Mouse (Mus musculus) MEL (cell line): ENCODE results near the gene Ppp2r1b. TPM values are rescaled to one million over a fixed set of nuclear protein-coding genes. Genes with fewer than 3 reads are reported as not detected.

Experiments used
- DNase-seq: peaks from one replicate; pipeline ENCODE4 v3.0.0; 2011; ENCODE audit warnings: low read depth, low spot score
- H3K27ac ChIP-seq: 2 replicates; pipeline ENCODE4 v1.5.1; 2012; ENCODE audit warnings: low read depth, mild to moderate bottlenecking, control low read depth, low read length, moderate library complexity; ENCODE audit not compliant: control insufficient read depth
- H3K27me3 ChIP-seq, 2 experiments: fragments of 150-350 bp in 1 of 2; sonication (generic) in 1 of 2; 2 replicates each; pipeline ENCODE4 v1.6.1; 2012; ENCODE audit warnings: low read length in 2 of 2, mild to moderate bottlenecking in 2 of 2, improper control_type of control experiment in 1 of 2, moderate library complexity in 1 of 2; ENCODE audit not compliant: insufficient read depth in 2 of 2, control insufficient read depth in 1 of 2
- H3K36me3 ChIP-seq, 2 experiments: 2 replicates each; pipeline ENCODE4 v1.6.1; 2012 to 2014; ENCODE audit warnings: low read length in 2 of 2, improper control_type of control experiment in 1 of 2, inconsistent platforms in 1 of 2, mild to moderate bottlenecking in 1 of 2; ENCODE audit not compliant: insufficient read depth in 2 of 2, control insufficient read depth in 1 of 2
- H3K4me1 ChIP-seq, 2 experiments: fragments of 150-350 bp in 1 of 2; sonication (generic) in 1 of 2; 2 replicates each; pipeline ENCODE4 v1.6.1; 2012; ENCODE audit warnings: low read length in 2 of 2, improper control_type of control experiment in 1 of 2, mild to moderate bottlenecking in 1 of 2; ENCODE audit not compliant: insufficient read depth in 2 of 2, control insufficient read depth in 1 of 2
- H3K4me3 ChIP-seq, 2 experiments: fragments of 150-350 bp in 1 of 2; sonication (generic) in 1 of 2; 2 replicates each; pipeline ENCODE4 v1.5.1; 2012; ENCODE audit warnings: low read depth in 2 of 2, low read length in 2 of 2, mild to moderate bottlenecking in 2 of 2, moderate library complexity in 2 of 2, control low read depth in 1 of 2, improper control_type of control experiment in 1 of 2; ENCODE audit not compliant: control insufficient read depth in 1 of 2, insufficient read depth in 1 of 2
- H3K79me2 ChIP-seq: 2 replicates; pipeline ENCODE4 v1.6.1; 2012; ENCODE audit warnings: mild to moderate bottlenecking, low read length, moderate library complexity; ENCODE audit not compliant: control insufficient read depth, poor library complexity, insufficient read depth
- H3K9ac ChIP-seq: 2 replicates; pipeline ENCODE4 v1.6.1; 2012; ENCODE audit warnings: low read depth, mild to moderate bottlenecking, control low read depth, low read length, moderate library complexity; ENCODE audit not compliant: control insufficient read depth, poor library complexity, severe bottlenecking
- H3K9me3 ChIP-seq: fragments of 150-350 bp; sonication (generic); replicated peaks from 2 replicates; pipeline ENCODE4 v1.6.1; 2012; ENCODE audit warnings: mild to moderate bottlenecking, low read length, improper control_type of control experiment, moderate library complexity; ENCODE audit not compliant: insufficient read depth
- BHLHE40 ChIP-seq: IDR thresholded peaks from 2 replicates; pipeline ENCODE4 v1.6.1; 2012; ENCODE audit warnings: low read depth, mild to moderate bottlenecking, inconsistent platforms, low read length, improper control_type of control experiment, borderline replicate concordance
- CHD1 ChIP-seq: IDR thresholded peaks from 2 replicates; pipeline ENCODE4 v1.6.1; 2012; ENCODE audit warnings: low read depth, mild to moderate bottlenecking, inconsistent platforms, low read length, improper control_type of control experiment
- CHD2 ChIP-seq: IDR thresholded peaks from 2 replicates; pipeline ENCODE4 v1.6.1; 2011; ENCODE audit warnings: low read length, improper control_type of control experiment
- CTCF ChIP-seq, 3 experiments: IDR thresholded peaks in 2 of 3; conservative IDR thresholded peaks in 1 of 3; 2 replicates each; pipeline ENCODE4 v1.5.1; 2011 to 2012; ENCODE audit warnings: low read length in 3 of 3, low read depth in 2 of 3, mild to moderate bottlenecking in 2 of 3, improper control_type of control experiment in 1 of 3, inconsistent platforms in 1 of 3, mixed read lengths in 1 of 3, moderate library complexity in 1 of 3; ENCODE audit not compliant: control insufficient read depth in 1 of 3, insufficient read depth in 1 of 3, poor library complexity in 1 of 3, severe bottlenecking in 1 of 3
- E2F4 ChIP-seq: IDR thresholded peaks from 2 replicates; pipeline ENCODE4 v1.6.1; 2011; ENCODE audit warnings: low read depth, low read length, improper control_type of control experiment, borderline replicate concordance
- ELF1 ChIP-seq: IDR thresholded peaks from 2 replicates; pipeline ENCODE4 v1.6.1; 2014; ENCODE audit warnings: low read depth, mild to moderate bottlenecking, inconsistent platforms, low read length, improper control_type of control experiment, moderate library complexity
- EP300 ChIP-seq, 2 experiments: IDR thresholded peaks; 2 replicates each; pipeline ENCODE4 v1.6.1; 2011; ENCODE audit warnings: improper control_type of control experiment in 2 of 2, low read length in 2 of 2, low read depth in 1 of 2, mild to moderate bottlenecking in 1 of 2
- GABPA ChIP-seq: IDR thresholded peaks from 2 replicates; pipeline ENCODE4 v1.6.1; 2012; ENCODE audit warnings: low read depth, mild to moderate bottlenecking, inconsistent platforms, low read length, improper control_type of control experiment, moderate library complexity
- GATA1 ChIP-seq: IDR thresholded peaks from 2 replicates; pipeline ENCODE4 v1.6.1; 2011; ENCODE audit warnings: low read depth, low read length, improper control_type of control experiment
- HCFC1 ChIP-seq: IDR thresholded peaks from 2 replicates; pipeline ENCODE4 v1.6.1; 2012; ENCODE audit warnings: low read depth, mild to moderate bottlenecking, inconsistent platforms, low read length, improper control_type of control experiment, moderate library complexity
- JUND ChIP-seq: IDR thresholded peaks from 2 replicates; pipeline ENCODE4 v1.6.1; 2011; ENCODE audit warnings: low read depth, mild to moderate bottlenecking, improper control_type of control experiment, low read length
- KAT2A ChIP-seq: conservative IDR thresholded peaks from 2 replicates; pipeline ENCODE4 v1.6.1; 2012; ENCODE audit warnings: low read depth, low read length, improper control_type of control experiment, inconsistent platforms
- MAX ChIP-seq: IDR thresholded peaks from 2 replicates; pipeline ENCODE4 v1.6.1; 2011; ENCODE audit warnings: low read length, improper control_type of control experiment
- MAZ ChIP-seq: IDR thresholded peaks from 2 replicates; pipeline ENCODE4 v1.6.1; 2012; ENCODE audit warnings: low read depth, mild to moderate bottlenecking, inconsistent platforms, low read length, improper control_type of control experiment
- MYB ChIP-seq: IDR thresholded peaks from 2 replicates; pipeline ENCODE4 v1.6.1; 2011; ENCODE audit warnings: mild to moderate bottlenecking, low read depth, low read length, improper control_type of control experiment
- MYC ChIP-seq: IDR thresholded peaks from 2 replicates; pipeline ENCODE4 v1.6.1; 2011; ENCODE audit warnings: low read depth, mild to moderate bottlenecking, low read length, improper control_type of control experiment, moderate library complexity
- NRF1 ChIP-seq: IDR thresholded peaks from 2 replicates; pipeline ENCODE4 v1.6.1; 2014; ENCODE audit warnings: low read depth, mild to moderate bottlenecking, inconsistent platforms, low read length, improper control_type of control experiment, moderate library complexity; ENCODE audit not compliant: poor library complexity, insufficient read depth, severe bottlenecking
- POLR2A ChIP-seq, 2 experiments: IDR thresholded peaks; 2 replicates each; pipeline ENCODE4 v1.6.1; 2011 to 2012; ENCODE audit warnings: low read length in 2 of 2, mild to moderate bottlenecking in 2 of 2, control low read depth in 1 of 2, improper control_type of control experiment in 1 of 2, low read depth in 1 of 2, moderate library complexity in 1 of 2; ENCODE audit not compliant: control insufficient read depth in 1 of 2, insufficient read depth in 1 of 2, poor library complexity in 1 of 2
- POLR2AphosphoS2 ChIP-seq: IDR thresholded peaks from 2 replicates; pipeline ENCODE4 v1.6.1; 2011; ENCODE audit warnings: low read length, improper control_type of control experiment
- POLR2AphosphoS5 ChIP-seq: IDR thresholded peaks from 2 replicates; pipeline ENCODE4 v1.6.1; 2012; ENCODE audit warnings: low read depth, borderline replicate concordance, mild to moderate bottlenecking, inconsistent platforms, low read length, moderate library complexity, mixed read lengths
- RAD21 ChIP-seq: IDR thresholded peaks from 2 replicates; pipeline ENCODE4 v1.6.1; 2011; ENCODE audit warnings: mild to moderate bottlenecking, low read depth, low read length, improper control_type of control experiment
- RCOR1 ChIP-seq: IDR thresholded peaks from 2 replicates; pipeline ENCODE4 v1.6.1; 2012; ENCODE audit warnings: low read depth, mild to moderate bottlenecking, inconsistent platforms, low read length, improper control_type of control experiment
- SIN3A ChIP-seq: IDR thresholded peaks from 2 replicates; pipeline ENCODE4 v1.6.1; 2012; ENCODE audit warnings: low read length, improper control_type of control experiment, inconsistent platforms
- SMC3 ChIP-seq: IDR thresholded peaks from 2 replicates; pipeline ENCODE4 v1.6.1; 2011; ENCODE audit warnings: low read depth, low read length, improper control_type of control experiment
- TAL1 ChIP-seq: IDR thresholded peaks from 2 replicates; pipeline ENCODE4 v1.6.1; 2012; ENCODE audit warnings: mild to moderate bottlenecking, inconsistent platforms, low read length, moderate library complexity, mixed read lengths
- TBP ChIP-seq: IDR thresholded peaks from 2 replicates; pipeline ENCODE4 v1.8.0; 2011; ENCODE audit warnings: low read depth, low read length, improper control_type of control experiment
- USF2 ChIP-seq, 2 experiments: IDR thresholded peaks; 2 replicates each; pipeline ENCODE4 v1.6.1; 2011 to 2012; ENCODE audit warnings: improper control_type of control experiment in 2 of 2, low read length in 2 of 2, borderline replicate concordance in 1 of 2, inconsistent platforms in 1 of 2, low read depth in 1 of 2, mild to moderate bottlenecking in 1 of 2; ENCODE audit not compliant: insufficient read depth in 1 of 2
- ZC3H11A ChIP-seq: IDR thresholded peaks from 2 replicates; pipeline ENCODE4 v1.6.1; 2012; ENCODE audit warnings: low read depth, mild to moderate bottlenecking, inconsistent platforms, low read length, improper control_type of control experiment
- ZMIZ1 ChIP-seq: IDR thresholded peaks from 2 replicates; pipeline ENCODE4 v1.6.1; 2012; ENCODE audit warnings: low read depth, mild to moderate bottlenecking, inconsistent platforms, low read length, improper control_type of control experiment, moderate library complexity
- ZNF384 ChIP-seq: IDR thresholded peaks from 2 replicates; pipeline ENCODE4 v1.6.1; 2012; ENCODE audit warnings: low read depth, mild to moderate bottlenecking, inconsistent platforms, low read length, improper control_type of control experiment
- polyA plus RNA-seq, 2 experiments: library from polyadenylated mRNA; stranded (reverse) in 1 of 2; unstranded in 1 of 2; fragments of >175 nt in 1 of 2; fragments of >200 nt in 1 of 2; gene quantifications; 2 replicates each; pipeline versions ENCODE4 v1.2.1 to v1.2.4; 2012; ENCODE audit warnings: low replicate concordance in 2 of 2, low read depth in 1 of 2; ENCODE audit not compliant: insufficient read length in 2 of 2, insufficient read depth in 1 of 2, missing spikeins in 1 of 2
- total RNA-seq: library from RNA; depleted of rRNA; stranded (reverse); fragments of 300-350 nt; gene quantifications from 2 replicates; pipeline ENCODE4 v1.2.3, GENCODE M21; 2012

Gene Ppp2r1b
- total and polyA plus RNA-seq, 3 experiments = 67.6 to 101 TPM; not detected in 1

DNA sequence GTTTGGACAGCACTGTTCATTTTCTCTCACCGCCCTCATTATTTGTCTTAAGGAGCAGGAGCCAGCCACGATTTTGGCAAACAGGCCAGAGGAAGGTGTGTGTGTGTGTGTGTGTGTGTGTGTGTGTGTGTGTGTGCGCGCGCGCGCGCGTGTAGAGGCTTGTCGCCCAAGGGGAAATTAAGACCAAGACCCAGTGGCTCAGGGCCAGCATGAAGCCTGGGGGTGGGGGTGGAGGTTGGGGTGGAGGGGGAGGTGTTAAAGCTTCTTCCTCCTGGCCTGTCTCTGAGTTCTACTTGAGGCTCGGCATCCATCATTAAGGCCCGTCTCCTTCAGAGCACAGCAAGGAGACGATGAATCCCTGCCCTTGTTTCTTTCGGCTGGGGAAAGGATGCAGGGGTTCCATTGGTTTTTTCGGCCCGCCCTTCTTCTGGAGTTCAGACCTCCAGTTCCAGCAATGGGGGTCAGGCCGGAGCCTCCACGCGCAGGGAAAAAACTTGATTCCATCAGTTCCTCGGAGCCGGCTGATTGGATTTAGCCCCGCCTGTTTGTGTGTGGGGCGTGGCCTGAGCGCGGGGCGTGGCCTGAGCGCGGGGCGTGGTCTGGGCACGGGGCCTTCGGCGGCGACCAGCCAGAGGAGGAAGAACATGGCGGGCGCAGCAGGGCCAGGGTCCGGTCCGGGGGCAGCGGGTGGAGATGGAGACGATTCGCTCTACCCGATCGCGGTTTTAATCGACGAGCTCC lies 11.4 kb downstream of the Ppp2r1b start (continued):
- TF ChIP-seq GABPA (no peak), TAL1 (no peak), HCFC1 (peak; percentile 20; the same call in 1 of the 2 replicates), ZC3H11A (no peak), ELF1 (no peak; the same call in 1 of the 2 replicates), ZMIZ1 (peak; percentile 70), POLR2AphosphoS5 (no peak), E2F4 (no peak), MAX (peak; percentile 15; the same call in 1 of the 2 replicates), RCOR1 (no peak), MAZ (no peak), GATA1 (no peak), USF2 (IDR thresholded peaks at IDR 0.05; ENCODE audit: borderline replicate concordance in 1 of 2, insufficient read depth in 1 of 2, low read depth in 1 of 2, low read length in 2 of 2) (no peak), POLR2A (IDR thresholded peaks at IDR 0.05; ENCODE audit: control insufficient read depth in 1 of 2, insufficient read depth in 1 of 2, low read depth in 1 of 2, low read length in 2 of 2, poor library complexity in 1 of 2) (peak; percentile 84 to 87), SMC3 (no peak), TBP (no peak), NRF1 (no peak), KAT2A (no peak), MYB (no peak), CHD1 (no peak), JUND (no peak)

- Histone ChIP-seq H3K9ac (peak overlapping the region; percentile 96), H3K36me3 (peaks cover 8 to 19% of the 10 kb centered on the region in 2 experiments), H3K4me1 (peaks cover 10 to 19% of the 10 kb centered on the region in 2 experiments; a peak in 3 of 4 replicates)
- TF ChIP-seq BHLHE40 = no peak
- TF ChIP-seq CTCF (IDR thresholded peaks at IDR 0.05 in 2 of 3, conservative IDR thresholded peaks at IDR 0.05 in 1 of 3; ENCODE audit: control insufficient read depth in 1 of 3, insufficient read depth in 1 of 3, low read depth in 2 of 3, low read length in 3 of 3, poor library complexity in 1 of 3, severe bottlenecking in 1 of 3) = no peak
- TF ChIP-seq EP300 (IDR thresholded peaks at IDR 0.05; ENCODE audit: low read depth in 1 of 2, low read length in 2 of 2) = no peak
- no peak for TF ChIP-seq MYC
- no peak for TF ChIP-seq KAT2A
- peak; percentile 44; the same call in 1 of the 2 replicates for TF ChIP-seq MAX
- TF ChIP-seq MYB = no peak
- no peak; the same call in 1 of the 2 replicates for TF ChIP-seq ZMIZ1
- peak; percentile 6; the same call in 1 of the 2 replicates for TF ChIP-seq SIN3A
- TF ChIP-seq ZNF384 = no peak
- TF ChIP-seq POLR2AphosphoS2 = no peak
- no peak for TF ChIP-seq CHD2
- TF ChIP-seq RAD21 = no peak
- 0 out of 2 replicates have a peak, but pooled peaks have one; percentile 7 for TF ChIP-seq TBP
- TF ChIP-seq MAZ = no peak
- no peak for TF ChIP-seq CHD1
- TF ChIP-seq ELF1 = no peak
- TF ChIP-seq TAL1 = no peak
- TF ChIP-seq, all 39 proteins: peak for 3
- peak overlapping the region; percentile 85 to 89 for H3K4me3 ChIP-seq
- no peaks in the 10 kb centered on the region for H3K27me3 ChIP-seq
- DNase-seq = peak; percentile 55
- H3K9me3 ChIP-seq = no peaks in the 10 kb centered on the region
- peaks cover 26% of the 10 kb centered on the region for H3K79me2 ChIP-seq
- H3K27ac ChIP-seq = peak overlapping the region; percentile 79
Measured at GRCm38 (mm10) chr9:50857082-50857641, 12.1 kb downstream of the Ppp2r1b start.
